Mouse (Mus musculus): Measurements from ENCODE around the gene Rin2. TPM values are rescaled to one million over a fixed set of nuclear protein-coding genes. Genes with fewer than 3 reads are reported as not detected.
A peak's percentile ranks its signal among the peaks of the same experiment; 100 is the strongest.

Gene Rin2
- polyA plus RNA-seq, 1 experiment: 12.3 TPM

- Histone ChIP-seq H3K4me3 (replicated peaks; ENCODE audit: insufficient read depth, low read depth, low read length) (no peak overlapping the region), H3K27me3 (ENCODE audit: control insufficient read depth, insufficient read depth, low read length) (no peaks in the 10 kb centered on the region), H3K27ac (ENCODE audit: insufficient read depth, low read length) (no peak overlapping the region), H3K4me1 (ENCODE audit: control insufficient read depth, insufficient read depth, low read length) (no peaks in the 10 kb centered on the region)
- no peak for DNase-seq
- TF ChIP-seq POLR2A (IDR thresholded peaks at IDR 0.05; ENCODE audit: borderline replicate concordance, insufficient read depth, low read length): no peak
- no peak for TF ChIP-seq CTCF (IDR thresholded peaks at IDR 0.05; ENCODE audit: borderline replicate concordance, insufficient read depth, low read depth, low read length)
- 96% methylated on average over 10 of the region's 10 CpGs for WGBS
These were observed 150.2 kb downstream of the Rin2 start for GRCm38 (mm10) chr2:145825221-145825620.

GRCm38 (mm10) chr2:145827930-145828329 lies 152.9 kb downstream of the Rin2 start:
- H3K27ac ChIP-seq (ENCODE audit: insufficient read depth, low read length): no peak overlapping the region
- 82% methylated on average over 2 of the region's 2 CpGs for WGBS
- no peak overlapping the region for H3K4me3 ChIP-seq (replicated peaks; ENCODE audit: insufficient read depth, low read depth, low read length)
- H3K4me1 ChIP-seq (ENCODE audit: control insufficient read depth, insufficient read depth, low read length): peaks cover 4% of the 10 kb centered on the region; the same call in 1 of the 2 replicates
- no peak for DNase-seq
- no peak for TF ChIP-seq CTCF (IDR thresholded peaks at IDR 0.05; ENCODE audit: borderline replicate concordance, insufficient read depth, low read depth, low read length)
- TF ChIP-seq POLR2A (IDR thresholded peaks at IDR 0.05; ENCODE audit: borderline replicate concordance, insufficient read depth, low read length): no peak
- no peaks in the 10 kb centered on the region for H3K27me3 ChIP-seq (ENCODE audit: control insufficient read depth, insufficient read depth, low read length)

- DNase-seq: no peak
These were observed 153.6 kb downstream of the Rin2 start for GRCm38 (mm10) chr2:145828603-145829002.

GRCm38 (mm10) chr2:145829231-145829630 lies 154.2 kb downstream of the Rin2 start:
- Histone ChIP-seq H3K4me3 (replicated peaks; ENCODE audit: insufficient read depth, low read depth, low read length) (no peak overlapping the region), H3K27ac (ENCODE audit: insufficient read depth, low read length) (no peak overlapping the region), H3K27me3 (ENCODE audit: control insufficient read depth, insufficient read depth, low read length) (no peaks in the 10 kb centered on the region), H3K4me1 (ENCODE audit: control insufficient read depth, insufficient read depth, low read length) (peaks cover 4% of the 10 kb centered on the region; the same call in 1 of the 2 replicates)
- 64% methylated on average over 4 of the region's 4 CpGs for WGBS
- TF ChIP-seq CTCF (IDR thresholded peaks at IDR 0.05; ENCODE audit: borderline replicate concordance, insufficient read depth, low read depth, low read length) (no peak), POLR2A (IDR thresholded peaks at IDR 0.05; ENCODE audit: borderline replicate concordance, insufficient read depth, low read length) (no peak)
- no peak for DNase-seq

More at GRCm38 (mm10) chr2:145828603-145829002, 153.6 kb downstream of the Rin2 start:
- 86% methylated on average over 3 of the region's 3 CpGs for WGBS
- Histone ChIP-seq H3K27me3 (ENCODE audit: control insufficient read depth, insufficient read depth, low read length) (no peaks in the 10 kb centered on the region), H3K4me3 (replicated peaks; ENCODE audit: insufficient read depth, low read depth, low read length) (no peak overlapping the region), H3K4me1 (ENCODE audit: control insufficient read depth, insufficient read depth, low read length) (peaks cover 4% of the 10 kb centered on the region; the same call in 1 of the 2 replicates), H3K27ac (ENCODE audit: insufficient read depth, low read length) (no peak overlapping the region)
- TF ChIP-seq CTCF (IDR thresholded peaks at IDR 0.05; ENCODE audit: borderline replicate concordance, insufficient read depth, low read depth, low read length): no peak
- no peak for TF ChIP-seq POLR2A (IDR thresholded peaks at IDR 0.05; ENCODE audit: borderline replicate concordance, insufficient read depth, low read length)

GRCm38 (mm10) chr2:145830417-145830816 lies 155.4 kb downstream of the Rin2 start:
- no peak for DNase-seq
- Histone ChIP-seq H3K27ac (ENCODE audit: insufficient read depth, low read length) (no peak overlapping the region), H3K27me3 (ENCODE audit: control insufficient read depth, insufficient read depth, low read length) (no peaks in the 10 kb centered on the region), H3K4me1 (ENCODE audit: control insufficient read depth, insufficient read depth, low read length) (peaks cover 4% of the 10 kb centered on the region; the same call in 1 of the 2 replicates), H3K4me3 (replicated peaks; ENCODE audit: insufficient read depth, low read depth, low read length) (no peak overlapping the region)
- TF ChIP-seq CTCF (IDR thresholded peaks at IDR 0.05; ENCODE audit: borderline replicate concordance, insufficient read depth, low read depth, low read length) (no peak), POLR2A (IDR thresholded peaks at IDR 0.05; ENCODE audit: borderline replicate concordance, insufficient read depth, low read length) (no peak)
- WGBS: 61% methylated on average over 3 of the region's 3 CpGs

- peaks cover 4% of the 10 kb centered on the region; the same call in 1 of the 2 replicates for H3K4me1 ChIP-seq (ENCODE audit: control insufficient read depth, insufficient read depth, low read length)
- peak; percentile 11 to 16 for DNase-seq
- H3K27ac ChIP-seq (ENCODE audit: insufficient read depth, low read length): peak overlapping the region; percentile 71; the same call in 1 of the 2 replicates
- 37% methylated on average over 17 of the region's 17 CpGs for WGBS
- peak overlapping the region; percentile 21 for H3K4me3 ChIP-seq (replicated peaks; ENCODE audit: insufficient read depth, low read depth, low read length)
- no peak for TF ChIP-seq POLR2A (IDR thresholded peaks at IDR 0.05; ENCODE audit: borderline replicate concordance, insufficient read depth, low read length)
- no peak for TF ChIP-seq CTCF (IDR thresholded peaks at IDR 0.05; ENCODE audit: borderline replicate concordance, insufficient read depth, low read depth, low read length)
- H3K27me3 ChIP-seq (ENCODE audit: control insufficient read depth, insufficient read depth, low read length): no peaks in the 10 kb centered on the region
These were observed 157.2 kb downstream of the Rin2 start for GRCm38 (mm10) chr2:145831949-145832835.

GRCm38 (mm10) chr2:145832836-145833221 lies 157.8 kb downstream of the Rin2 start:
- Histone ChIP-seq H3K27me3 (ENCODE audit: control insufficient read depth, insufficient read depth, low read length) (no peaks in the 10 kb centered on the region), H3K27ac (ENCODE audit: insufficient read depth, low read length) (no peak overlapping the region), H3K4me1 (ENCODE audit: control insufficient read depth, insufficient read depth, low read length) (peaks cover 4% of the 10 kb centered on the region; the same call in 1 of the 2 replicates), H3K4me3 (replicated peaks; ENCODE audit: insufficient read depth, low read depth, low read length) (no peak overlapping the region)
- TF ChIP-seq CTCF (IDR thresholded peaks at IDR 0.05; ENCODE audit: borderline replicate concordance, insufficient read depth, low read depth, low read length) (no peak), POLR2A (IDR thresholded peaks at IDR 0.05; ENCODE audit: borderline replicate concordance, insufficient read depth, low read length) (no peak)
- 70% methylated on average over 5 of the region's 5 CpGs for WGBS
- no peak for DNase-seq

- Histone ChIP-seq H3K27ac (ENCODE audit: insufficient read depth, low read length) (no peak overlapping the region), H3K4me3 (replicated peaks; ENCODE audit: insufficient read depth, low read depth, low read length) (no peak overlapping the region), H3K27me3 (ENCODE audit: control insufficient read depth, insufficient read depth, low read length) (no peaks in the 10 kb centered on the region), H3K4me1 (ENCODE audit: control insufficient read depth, insufficient read depth, low read length) (peaks cover 4% of the 10 kb centered on the region; the same call in 1 of the 2 replicates)
- DNase-seq: no peak
- 71% methylated on average over 3 of the region's 3 CpGs for WGBS
- TF ChIP-seq CTCF (IDR thresholded peaks at IDR 0.05; ENCODE audit: borderline replicate concordance, insufficient read depth, low read depth, low read length): no peak
- no peak for TF ChIP-seq POLR2A (IDR thresholded peaks at IDR 0.05; ENCODE audit: borderline replicate concordance, insufficient read depth, low read length)
These were observed 158.3 kb downstream of the Rin2 start for GRCm38 (mm10) chr2:145833341-145833740.
